Mouse (Mus musculus): Measurements from ENCODE around the gene 6330409D20Rik. TPM values are rescaled to one million over a fixed set of nuclear protein-coding genes. Genes with fewer than 3 reads are reported as not detected.

The 6330409D20Rik gene
- polyA plus RNA-seq (2015; fragmentation: Nextera tagmentation; extraction: Ambion mirVana) = 3.3 and 3.7 TPM in 2 replicates

GRCm38 (mm10) chr2:32740916-32741272 is at the start of gene 6330409D20Rik:
Gene 6330409D20Rik (minus strand): TSS chr2:32741016.
- peak within 1 kb of the TSS; percentile 95 for H3K9ac ChIP-seq
- peaks cover 52% of the 10 kb centered on the region for H3K4me1 ChIP-seq (replicated peaks)
- H3K9me3 ChIP-seq = no peaks in the 10 kb centered on the region
- 9% methylated on average over 11 of the region's 11 CpGs for WGBS
- ATAC-seq (ENCODE audit: low FRiP score) = no peak
- H3K4me2 ChIP-seq = peak within 1 kb of the TSS; percentile 79
- peaks cover 26% of the 10 kb centered on the region for H3K36me3 ChIP-seq
- 0 out of 2 replicates have a peak, but pooled peaks cover 11% of the 10 kb centered on the region for H3K27me3 ChIP-seq
- H3K27ac ChIP-seq = peak within 1 kb of the TSS; percentile 94
- peak within 1 kb of the TSS; percentile 79 for H3K4me3 ChIP-seq

GRCm38 (mm10) chr2:32788581-32788980 is 47.8 kb upstream of the 6330409D20Rik start:
- Histone ChIP-seq H3K9me3 (no peaks in the 10 kb centered on the region), H3K4me1 (replicated peaks) (0 out of 2 replicates have a peak, but pooled peaks cover 5% of the 10 kb centered on the region), H3K36me3 (peaks cover 54% of the 10 kb centered on the region), H3K4me3 (no peak overlapping the region), H3K27ac (no peak overlapping the region), H3K4me2 (no peak overlapping the region), H3K9ac (no peak overlapping the region), H3K27me3 (no peaks in the 10 kb centered on the region)
- no peak for ATAC-seq (ENCODE audit: low FRiP score)
- WGBS = 61% methylated on average over 2 of the region's 2 CpGs

GRCm38 (mm10) chr2:32787176-32787575 is 46.4 kb upstream of the 6330409D20Rik start:
- Histone ChIP-seq H3K9ac (no peak overlapping the region), H3K36me3 (peaks cover 42% of the 10 kb centered on the region), H3K4me2 (no peak overlapping the region), H3K4me3 (no peak overlapping the region), H3K4me1 (replicated peaks) (0 out of 2 replicates have a peak, but pooled peaks cover 5% of the 10 kb centered on the region), H3K27ac (no peak overlapping the region), H3K9me3 (no peaks in the 10 kb centered on the region), H3K27me3 (no peaks in the 10 kb centered on the region)
- 54% methylated on average over 6 of the region's 6 CpGs for WGBS
- ATAC-seq (ENCODE audit: low FRiP score) = no peak

GRCm38 (mm10) chr2:32784048-32784681 is 43.3 kb upstream of the 6330409D20Rik start, which contains the start of gene Cfap157:
Gene Cfap157 (minus strand): TSS chr2:32784428.
- Histone ChIP-seq H3K4me2 (no peak within 1 kb of the TSS), H3K4me3 (no peak within 1 kb of the TSS), H3K27me3 (no peaks in the 10 kb centered on the region), H3K9me3 (no peaks in the 10 kb centered on the region), H3K9ac (peak within 1 kb of the TSS; percentile 46; the same call in 1 of the 2 replicates), H3K27ac (no peak within 1 kb of the TSS; the same call in 1 of the 2 replicates), H3K36me3 (peaks cover 13% of the 10 kb centered on the region), H3K4me1 (replicated peaks) (0 out of 2 replicates have a peak, but pooled peaks cover 5% of the 10 kb centered on the region)
- 71% methylated on average over 4 of the region's 4 CpGs for WGBS
- no peak for ATAC-seq (ENCODE audit: low FRiP score)

- 0 out of 2 replicates have a peak, but pooled peaks cover 7% of the 10 kb centered on the region for H3K4me1 ChIP-seq (replicated peaks)
- no peak overlapping the region for H3K4me2 ChIP-seq
- H3K9me3 ChIP-seq = no peaks in the 10 kb centered on the region
- H3K36me3 ChIP-seq = no peaks in the 10 kb centered on the region
- 80% methylated on average over 6 of the region's 6 CpGs for WGBS
- H3K9ac ChIP-seq = no peak overlapping the region
- no peak for ATAC-seq (ENCODE audit: low FRiP score)
- H3K4me3 ChIP-seq = no peak overlapping the region
- peaks cover 6% of the 10 kb centered on the region for H3K27me3 ChIP-seq
- no peak overlapping the region for H3K27ac ChIP-seq
Measured at GRCm38 (mm10) chr2:32781710-32782109, 40.9 kb upstream of the 6330409D20Rik start.

- ATAC-seq (ENCODE audit: low FRiP score) = no peak
- Histone ChIP-seq H3K9me3 (no peaks in the 10 kb centered on the region), H3K27ac (no peak overlapping the region), H3K9ac (no peak overlapping the region), H3K36me3 (no peaks in the 10 kb centered on the region), H3K4me3 (no peak overlapping the region), H3K4me1 (replicated peaks) (peaks cover 21% of the 10 kb centered on the region), H3K27me3 (peaks cover 12% of the 10 kb centered on the region), H3K4me2 (no peak overlapping the region)
- 94% methylated on average over 6 of the region's 6 CpGs for WGBS
Measured at GRCm38 (mm10) chr2:32779714-32780113, 38.9 kb upstream of the 6330409D20Rik start.

- peaks cover 12% of the 10 kb centered on the region for H3K27me3 ChIP-seq
- no peak overlapping the region for H3K9ac ChIP-seq
- no peaks in the 10 kb centered on the region for H3K9me3 ChIP-seq
- H3K27ac ChIP-seq = no peak overlapping the region
- peaks cover 20% of the 10 kb centered on the region for H3K4me1 ChIP-seq (replicated peaks)
- no peak overlapping the region for H3K4me3 ChIP-seq
- no peak for ATAC-seq (ENCODE audit: low FRiP score)
- 15% methylated on average over 8 of the region's 8 CpGs for WGBS
- H3K4me2 ChIP-seq = no peak overlapping the region
- H3K36me3 ChIP-seq = no peaks in the 10 kb centered on the region
Measured at GRCm38 (mm10) chr2:32779131-32779530, 38.3 kb upstream of the 6330409D20Rik start.

GRCm38 (mm10) chr2:32778081-32778480 is 37.3 kb upstream of the 6330409D20Rik start:
- 92% methylated on average over 6 of the region's 6 CpGs for WGBS
- no peak overlapping the region for H3K4me2 ChIP-seq
- peak overlapping the region; percentile 24; the same call in 1 of the 2 replicates for H3K9ac ChIP-seq
- ATAC-seq (ENCODE audit: low FRiP score) = no peak
- H3K27ac ChIP-seq = no peak overlapping the region
- peaks cover 18% of the 10 kb centered on the region for H3K4me1 ChIP-seq (replicated peaks)
- H3K9me3 ChIP-seq = no peaks in the 10 kb centered on the region
- no peak overlapping the region for H3K4me3 ChIP-seq
- peaks cover 12% of the 10 kb centered on the region for H3K27me3 ChIP-seq
- H3K36me3 ChIP-seq = no peaks in the 10 kb centered on the region

GRCm38 (mm10) chr2:32776192-32776591 is 35.4 kb upstream of the 6330409D20Rik start:
- H3K36me3 ChIP-seq = no peaks in the 10 kb centered on the region
- H3K4me1 ChIP-seq (replicated peaks) = peaks cover 20% of the 10 kb centered on the region
- no peak for ATAC-seq (ENCODE audit: low FRiP score)
- peak overlapping the region; percentile 56 for H3K4me3 ChIP-seq
- H3K9ac ChIP-seq = peak overlapping the region; percentile 72
- WGBS = 17% methylated on average over 22 of the region's 22 CpGs
- H3K9me3 ChIP-seq = no peaks in the 10 kb centered on the region
- H3K27ac ChIP-seq = no peak overlapping the region
- H3K4me2 ChIP-seq = peak overlapping the region; percentile 67
- peaks cover 12% of the 10 kb centered on the region for H3K27me3 ChIP-seq

- no peaks in the 10 kb centered on the region for H3K36me3 ChIP-seq
- peaks cover 12% of the 10 kb centered on the region for H3K27me3 ChIP-seq
- ATAC-seq (ENCODE audit: low FRiP score) = peak; percentile 97
- H3K9me3 ChIP-seq = no peaks in the 10 kb centered on the region
- H3K27ac ChIP-seq = peak within 1 kb of the TSS; percentile 60; the same call in 1 of the 2 replicates
- H3K4me1 ChIP-seq (replicated peaks) = peaks cover 20% of the 10 kb centered on the region
- H3K9ac ChIP-seq = peak within 1 kb of the TSS; percentile 72
- H3K4me3 ChIP-seq = peak within 1 kb of the TSS; percentile 56
- under 1% methylated on average over 46 of the region's 46 CpGs for WGBS
- H3K4me2 ChIP-seq = peak within 1 kb of the TSS; percentile 67
Measured at GRCm38 (mm10) chr2:32775359-32776074, 34.7 kb upstream of the 6330409D20Rik start, which contains the start of the genes Ttc16 and Ptrh1. Gene Ttc16 (minus strand): TSS chr2:32775633. Gene Ptrh1 (plus strand): TSS chr2:32775786.

GRCm38 (mm10) chr2:32772626-32773279 is 31.9 kb upstream of the 6330409D20Rik start:
- Histone ChIP-seq H3K4me2 (no peak overlapping the region), H3K36me3 (no peaks in the 10 kb centered on the region), H3K9me3 (no peaks in the 10 kb centered on the region), H3K4me3 (no peak overlapping the region), H3K4me1 (replicated peaks) (peaks cover 25% of the 10 kb centered on the region), H3K9ac (no peak overlapping the region), H3K27ac (no peak overlapping the region), H3K27me3 (peaks cover 12% of the 10 kb centered on the region)
- ATAC-seq (ENCODE audit: low FRiP score) = no peak
- WGBS = 82% methylated on average over 8 of the region's 8 CpGs

GRCm38 (mm10) chr2:32771886-32772285 is 31.1 kb upstream of the 6330409D20Rik start:
- Histone ChIP-seq H3K4me2 (no peak overlapping the region), H3K9ac (no peak overlapping the region), H3K27ac (no peak overlapping the region), H3K27me3 (peaks cover 8% of the 10 kb centered on the region), H3K4me3 (no peak overlapping the region), H3K9me3 (no peaks in the 10 kb centered on the region), H3K36me3 (no peaks in the 10 kb centered on the region), H3K4me1 (replicated peaks) (peaks cover 34% of the 10 kb centered on the region)
- no peak for ATAC-seq (ENCODE audit: low FRiP score)
- WGBS = 37% methylated on average over 12 of the region's 12 CpGs
